Mouse (Mus musculus) lung, adult 2 months (tissue): ENCODE results near the gene Runx2.

Experiments
- CTCF ChIP-seq: fragments of 200-500 bp; IDR thresholded peaks from 2 replicates; pipeline ENCODE4 v1.5.1; 2011; ENCODE audit warnings: mild to moderate bottlenecking, low read length, control low read depth; ENCODE audit not compliant: insufficient read depth
- POLR2A ChIP-seq: fragments of 200-500 bp; IDR thresholded peaks from 2 replicates; pipeline ENCODE4 v1.6.1; 2011; ENCODE audit warnings: low read depth, mild to moderate bottlenecking, control low read depth, low read length, borderline replicate concordance; ENCODE audit errors: extremely low read depth

GRCm38 (mm10) chr17:44627317-44627716 lies 187.3 kb downstream of the Runx2 start:
- TF ChIP-seq CTCF (no peak), POLR2A (no peak)
